Mouse (Mus musculus) mouse embryonic stem cell (cell line): ENCODE results near the gene 4930579G24Rik.

Experiments used
- in situ Hi-C, 2 experiments: fragments of 300-500 bp; cut with MboI; formaldehyde crosslinking; loops; 1 replicate in 1 of 2; 3 replicates in 1 of 2; pipeline ENCODE4 v1.14.3; 2019 to 2020; ENCODE audit warnings: low sequenced_read_pairs in 2 of 2, low pct_unique_long_range_greater_than_20kb in 1 of 2, mixed read lengths in 1 of 2; ENCODE audit not compliant: unreplicated experiment in 1 of 2

The 4930579G24Rik gene

GRCm38 (mm10) chr3:79674641-79675040 is 45.8 kb downstream of the 4930579G24Rik start:
- in situ Hi-C loops = no loop called here

GRCm38 (mm10) chr3:79676411-79676810 is 47.5 kb downstream of the 4930579G24Rik start:
- in situ Hi-C loops = no loop called here
